Mouse (Mus musculus): ENCODE data around the gene Dgkd.

- TF ChIP-seq EP300 (IDR thresholded peaks at IDR 0.05; ENCODE audit: low read depth) (no peak), CTCF (IDR thresholded peaks at IDR 0.05; ENCODE audit: low read depth) (no peak)
Measured at GRCm38 (mm10) chr1:87813681-87814080, 39.4 kb upstream of the Dgkd start.

Data from liver, postnatal 0 days (tissue).